Mouse (Mus musculus): ENCODE results near the gene Spint4. TPM values are rescaled to one million over a fixed set of nuclear protein-coding genes. Genes with fewer than 3 reads are reported as not detected.

Spint4 gene
- total and polyA plus RNA-seq, 3 experiments = not detected

GRCm38 (mm10) chr2:164678848-164679625, 19.3 kb upstream of the Spint4 start:
- no peak overlapping the region for H3K9ac ChIP-seq (ENCODE audit: control insufficient read depth, low read depth, low read length, poor library complexity, severe bottlenecking)
- H3K79me2 ChIP-seq (ENCODE audit: control insufficient read depth, insufficient read depth, low read length, poor library complexity) = no peaks in the 10 kb centered on the region; the same call in 1 of the 2 replicates
- H3K27ac ChIP-seq (ENCODE audit: control insufficient read depth, low read depth, low read length) = no peak overlapping the region
- peaks cover 19 to 20% of the 10 kb centered on the region in 2 experiments for H3K4me1 ChIP-seq (ENCODE audit: control insufficient read depth in 1 of 2, insufficient read depth in 2 of 2, low read length in 2 of 2)
- TF ChIP-seq GATA1 (IDR thresholded peaks at IDR 0.05; ENCODE audit: low read depth, low read length) = no peak
- peak; percentile 53; the same call in 1 of the 2 replicates for TF ChIP-seq USF1 (IDR thresholded peaks at IDR 0.05; ENCODE audit: low read depth, low read length)
- peak; percentile 87 for TF ChIP-seq BHLHE40 (IDR thresholded peaks at IDR 0.05; ENCODE audit: borderline replicate concordance, low read depth, low read length)
- peak in 2 of 3 experiments; percentile 25 to 51; a peak in 5 of 6 replicates for TF ChIP-seq CTCF (IDR thresholded peaks at IDR 0.05 in 2 of 3, conservative IDR thresholded peaks at IDR 0.05 in 1 of 3; ENCODE audit: control insufficient read depth in 1 of 3, insufficient read depth in 1 of 3, low read depth in 2 of 3, low read length in 3 of 3, poor library complexity in 1 of 3, severe bottlenecking in 1 of 3)
- no peak for TF ChIP-seq ZKSCAN1 (IDR thresholded peaks at IDR 0.05; ENCODE audit: low read depth, low read length)
- TF ChIP-seq RCOR1 (IDR thresholded peaks at IDR 0.05; ENCODE audit: low read depth, low read length) = peak; percentile 50
- TF ChIP-seq TBP (IDR thresholded peaks at IDR 0.05; ENCODE audit: low read depth, low read length) = no peak
- no peak for TF ChIP-seq MEF2A (IDR thresholded peaks at IDR 0.05; ENCODE audit: extremely low read depth, insufficient replicate concordance, low read depth, low read length, poor library complexity, severe bottlenecking)
- TF ChIP-seq SMC3 (IDR thresholded peaks at IDR 0.05; ENCODE audit: low read depth, low read length) = no peak
- DNase-seq (ENCODE audit: low read depth, low spot score) = peak; percentile 37
- no peaks in the 10 kb centered on the region for H3K9me3 ChIP-seq (replicated peaks; ENCODE audit: insufficient read depth, low read length)
- H3K36me3 ChIP-seq (ENCODE audit: control insufficient read depth in 1 of 2, insufficient read depth in 2 of 2, low read length in 2 of 2) = peaks cover 0 to 17% of the 10 kb centered on the region in 2 experiments; a peak in 2 of 4 replicates
- H3K27me3 ChIP-seq (ENCODE audit: control insufficient read depth in 1 of 2, insufficient read depth in 2 of 2, low read length in 2 of 2) = no peaks in the 10 kb centered on the region; a peak in 1 of 4 replicates
- peak overlapping the region; percentile 13 to 21; a peak in 2 of 4 replicates for H3K4me3 ChIP-seq (ENCODE audit: control insufficient read depth in 1 of 2, insufficient read depth in 1 of 2, low read depth in 2 of 2, low read length in 2 of 2)

GRCm38 (mm10) chr2:164679906-164680305, 18.4 kb upstream of the Spint4 start:
- H3K4me1 ChIP-seq (ENCODE audit: control insufficient read depth in 1 of 2, insufficient read depth in 2 of 2, low read length in 2 of 2) = peaks cover 19 to 20% of the 10 kb centered on the region in 2 experiments
- H3K36me3 ChIP-seq (ENCODE audit: control insufficient read depth in 1 of 2, insufficient read depth in 2 of 2, low read length in 2 of 2) = peaks cover 0 to 17% of the 10 kb centered on the region in 2 experiments; a peak in 2 of 4 replicates
- DNase-seq (ENCODE audit: low read depth, low spot score) = no peak
- H3K27ac ChIP-seq (ENCODE audit: control insufficient read depth, low read depth, low read length) = no peak overlapping the region
- TF ChIP-seq KAT2A (conservative IDR thresholded peaks at IDR 0.05; ENCODE audit: low read depth, low read length) (no peak), CHD2 (IDR thresholded peaks at IDR 0.05; ENCODE audit: low read length) (no peak), ZMIZ1 (IDR thresholded peaks at IDR 0.05; ENCODE audit: low read depth, low read length) (no peak), RAD21 (IDR thresholded peaks at IDR 0.05; ENCODE audit: low read depth, low read length) (no peak), ETS1 (IDR thresholded peaks at IDR 0.05; ENCODE audit: low read depth, low read length) (no peak), CTCF (IDR thresholded peaks at IDR 0.05 in 2 of 3, conservative IDR thresholded peaks at IDR 0.05 in 1 of 3; ENCODE audit: control insufficient read depth in 1 of 3, insufficient read depth in 1 of 3, low read depth in 2 of 3, low read length in 3 of 3, poor library complexity in 1 of 3, severe bottlenecking in 1 of 3) (no peak), TAL1 (IDR thresholded peaks at IDR 0.05; ENCODE audit: low read length) (no peak), RCOR1 (IDR thresholded peaks at IDR 0.05; ENCODE audit: low read depth, low read length) (no peak), ZNF384 (IDR thresholded peaks at IDR 0.05; ENCODE audit: low read depth, low read length) (no peak), GABPA (IDR thresholded peaks at IDR 0.05; ENCODE audit: low read depth, low read length) (no peak), ELF1 (IDR thresholded peaks at IDR 0.05; ENCODE audit: low read depth, low read length) (no peak), USF2 (IDR thresholded peaks at IDR 0.05; ENCODE audit: borderline replicate concordance in 1 of 2, insufficient read depth in 1 of 2, low read depth in 1 of 2, low read length in 2 of 2) (no peak), MAZ (IDR thresholded peaks at IDR 0.05; ENCODE audit: low read depth, low read length) (no peak), MYC (IDR thresholded peaks at IDR 0.05; ENCODE audit: low read depth, low read length) (no peak), TBP (IDR thresholded peaks at IDR 0.05; ENCODE audit: low read depth, low read length) (no peak)
- H3K27me3 ChIP-seq (ENCODE audit: control insufficient read depth in 1 of 2, insufficient read depth in 2 of 2, low read length in 2 of 2) = no peaks in the 10 kb centered on the region; a peak in 1 of 4 replicates
- H3K79me2 ChIP-seq (ENCODE audit: control insufficient read depth, insufficient read depth, low read length, poor library complexity) = no peaks in the 10 kb centered on the region; the same call in 1 of the 2 replicates
- H3K4me3 ChIP-seq (ENCODE audit: control insufficient read depth in 1 of 2, insufficient read depth in 1 of 2, low read depth in 2 of 2, low read length in 2 of 2) = no peak overlapping the region
- no peaks in the 10 kb centered on the region for H3K9me3 ChIP-seq (replicated peaks; ENCODE audit: insufficient read depth, low read length)
- no peak overlapping the region for H3K9ac ChIP-seq (ENCODE audit: control insufficient read depth, low read depth, low read length, poor library complexity, severe bottlenecking)

All from MEL (cell line).